Mouse (Mus musculus) ES-Bruce4 (cell line): Measurements from ENCODE around the gene Prss8.

Source experiments
- CTCF ChIP-seq: IDR thresholded peaks from one replicate; pipeline ENCODE4 v1.8.1; 2011; ENCODE audit warnings: low read depth, low read length
- EP300 ChIP-seq: IDR thresholded peaks from 2 replicates; pipeline ENCODE4 v1.6.1; 2011; ENCODE audit warnings: low read depth, low read length; ENCODE audit not compliant: insufficient read depth
- POLR2A ChIP-seq: IDR thresholded peaks from one replicate; pipeline ENCODE4 v1.8.1; 2011; ENCODE audit warnings: low read length; ENCODE audit not compliant: insufficient read depth

- TF ChIP-seq POLR2A = no peak
- TF ChIP-seq CTCF = no peak
- TF ChIP-seq EP300 = no peak
Observed at GRCm38 (mm10) chr7:127885951-127886350, 44.0 kb downstream of the Prss8 start.
